Mouse (Mus musculus) megakaryocyte-erythroid progenitor cell, adult 5 weeks (primary cell): ENCODE measurements around the gene Cerk. TPM values are rescaled to one million over a fixed set of nuclear protein-coding genes. Genes with fewer than 3 reads are reported as not detected.

Source experiments
- polyA plus RNA-seq: library from polyadenylated mRNA; stranded (reverse); fragments of >175 nt; gene quantifications from 2 replicates; pipeline ENCODE4 v1.2.3, GENCODE M21; 2012

Gene Cerk
- 29.0 and 34.6 TPM in 2 replicates for polyA plus RNA-seq

GRCm38 (mm10) chr15:86185689-86186569 is at the start of gene Cerk:
Cerk (minus strand) TSS chr15:86186141.

GRCm38 (mm10) chr15:86213753-86214548 is 28.0 kb upstream of the Cerk start, which contains the start of gene Tbc1d22a:
Tbc1d22a (plus strand) TSS chr15:86214459.

Other genes starting within 250 kb of the Cerk start
- gene Celsr1, start 152.4 kb downstream of the Cerk start, polyA plus RNA-seq = 32.7 and 38.0 TPM in 2 replicates
- 26.7 and 33.8 TPM in 2 replicates for gene Gramd4, start 128.4 kb downstream of the Cerk start, polyA plus RNA-seq
- gene Tbc1d22a, start 28.3 kb upstream of the Cerk start, polyA plus RNA-seq = 19.3 and 21.3 TPM in 2 replicates